Mouse (Mus musculus) small intestine, adult 10 weeks (tissue): Measurements from ENCODE around the gene Gm29582. TPM values are rescaled to one million over a fixed set of nuclear protein-coding genes. Genes with fewer than 3 reads are reported as not detected.

Source experiments
- polyA plus RNA-seq: library from polyadenylated mRNA; stranded (reverse); fragments of 350-450 nt; fragmentation: Illumina TruSeq; extraction: RNeasy Lipid Tissue Mini Kit (QIAGEN cat#74804); gene quantifications from one replicate; pipeline ENCODE4 v1.2.3, GENCODE M21; 2014; ENCODE audit warnings: low replicate concordance

Gm29582 gene
- polyA plus RNA-seq, result not detected

DNA sequence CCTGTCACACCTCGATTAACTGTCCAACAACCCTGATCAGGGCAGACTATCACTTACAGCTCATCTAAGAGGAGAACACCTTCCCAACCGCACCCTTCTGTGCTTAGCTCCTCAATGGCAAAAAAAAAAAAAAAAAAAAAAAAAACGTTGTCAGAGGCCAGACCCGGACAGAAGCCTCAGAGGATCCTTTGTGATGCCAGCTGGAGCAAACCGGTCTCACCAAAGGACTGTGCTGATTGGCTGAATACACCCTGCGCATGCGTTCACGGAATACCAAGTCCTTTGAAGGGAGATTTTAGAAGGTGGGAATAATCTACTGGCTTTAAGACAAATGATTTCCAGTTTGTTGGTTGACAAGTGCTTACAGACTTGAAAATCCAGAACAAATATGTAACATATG, at the start of gene Gm29582:
Gene Gm29582, minus strand, starts transcription at position 101 of the 400 bp plus-strand sequence.

